In the genomic region with DNA sequence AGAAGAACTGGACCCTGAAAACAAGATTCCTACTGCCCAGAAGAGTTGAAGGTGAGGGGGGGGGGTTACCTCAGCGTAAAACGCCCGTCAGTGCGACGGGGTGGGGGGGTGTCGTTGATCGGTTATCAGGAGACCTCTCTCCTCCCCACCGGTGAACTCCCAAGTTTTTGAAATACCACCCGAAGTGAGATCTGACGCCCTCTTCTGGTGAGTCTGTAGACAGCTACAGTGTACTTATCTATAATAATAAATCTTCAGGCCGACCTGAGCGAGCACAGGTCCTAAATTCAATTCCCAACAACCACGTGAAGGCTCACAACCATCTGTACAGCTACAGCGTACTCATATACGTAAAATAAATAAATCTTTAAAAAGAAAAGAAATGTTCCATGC, we compare ENCODE assay signal across 8 mouse cellular contexts. TPM values are rescaled to one million over a fixed set of nuclear protein-coding genes. Genes with fewer than 3 reads are reported as not detected.
DNase-seq lines count a peak whose midpoint lies in the region; ATAC-seq and TF ChIP-seq lines count a peak whose summit lies in the region.

No protein-coding gene starts in this region.

- H3K27me3 ChIP-seq in kidney, embryonic 15.5 days = no peaks in the 10 kb centered on the region
- peaks cover 18% of the 10 kb centered on the region; the same call in 1 of the 2 replicates for H3K27me3 ChIP-seq in hindbrain, embryonic 13.5 days
- no peaks in the 10 kb centered on the region for H3K27me3 ChIP-seq in midbrain, postnatal 0 days (ENCODE audit: insufficient read depth, low read length)

- 81% methylated on average over 15 of the region's 15 CpGs for WGBS in kidney, embryonic 15.5 days
- 86% methylated on average over 15 of the region's 15 CpGs for WGBS in hindbrain, embryonic 13.5 days
- WGBS in midbrain, postnatal 0 days = 87% methylated on average over 15 of the region's 15 CpGs

- peak overlapping the region; percentile 68 for H3K4me2 ChIP-seq in kidney, embryonic 15.5 days
- H3K4me2 ChIP-seq in hindbrain, embryonic 13.5 days = peak overlapping the region; percentile 73
- H3K4me2 ChIP-seq in midbrain, postnatal 0 days (ENCODE audit: low read depth, low read length, poor library complexity, severe bottlenecking) = peak overlapping the region; percentile 70

- H3K4me3 ChIP-seq in kidney, embryonic 15.5 days (replicated peaks) = 0 out of 2 replicates have a peak overlapping the region, but pooled peaks have one; percentile 100
- H3K4me3 ChIP-seq in hindbrain, embryonic 13.5 days = peak overlapping the region; percentile 98
- peak overlapping the region; percentile 96 for H3K4me3 ChIP-seq in midbrain, postnatal 0 days (ENCODE audit: low read depth, low read length)

- no peaks in the 10 kb centered on the region for H3K9me3 ChIP-seq in kidney, embryonic 15.5 days (replicated peaks)
- no peaks in the 10 kb centered on the region for H3K9me3 ChIP-seq in hindbrain, embryonic 13.5 days
- no peaks in the 10 kb centered on the region for H3K9me3 ChIP-seq in midbrain, postnatal 0 days (ENCODE audit: low read length)

- H3K4me1 ChIP-seq in kidney, embryonic 15.5 days = peaks cover 12% of the 10 kb centered on the region
- H3K4me1 ChIP-seq in hindbrain, embryonic 13.5 days (replicated peaks) = peaks cover 14% of the 10 kb centered on the region
- H3K4me1 ChIP-seq in midbrain, postnatal 0 days (ENCODE audit: insufficient read depth, low read length) = peaks cover 6% of the 10 kb centered on the region; the same call in 1 of the 2 replicates

- H3K36me3 ChIP-seq in kidney, embryonic 15.5 days = peaks cover 47% of the 10 kb centered on the region
- peaks cover 39% of the 10 kb centered on the region for H3K36me3 ChIP-seq in hindbrain, embryonic 13.5 days
- H3K36me3 ChIP-seq in midbrain, postnatal 0 days (ENCODE audit: insufficient read depth, low read length) = peaks cover 35% of the 10 kb centered on the region

- no peak for ATAC-seq in kidney, embryonic 15.5 days (replicated peaks; ENCODE audit: low FRiP score)
- no peak for ATAC-seq in hindbrain, embryonic 13.5 days (ENCODE audit: low FRiP score)
- ATAC-seq in midbrain, postnatal 0 days (ENCODE audit: low FRiP score) = no peak

- TF ChIP-seq CTCF in midbrain, postnatal 0 days (IDR thresholded peaks at IDR 0.05) = peak; percentile 37

- H3K27ac ChIP-seq in kidney, embryonic 15.5 days = no peak overlapping the region
- no peak overlapping the region for H3K27ac ChIP-seq in hindbrain, embryonic 13.5 days
- no peak overlapping the region for H3K27ac ChIP-seq in midbrain, postnatal 0 days (ENCODE audit: low read depth, low read length)

- no peak overlapping the region for H3K9ac ChIP-seq in kidney, embryonic 15.5 days
- no peak overlapping the region for H3K9ac ChIP-seq in hindbrain, embryonic 13.5 days
- no peak overlapping the region for H3K9ac ChIP-seq in midbrain, postnatal 0 days (replicated peaks; ENCODE audit: low read length, poor library complexity, severe bottlenecking)

- DNase-seq in kidney, adult 8-10 months = no peak
- peak; percentile 15 for DNase-seq in NIH3T3 (ENCODE audit: low read depth)
- no peak for DNase-seq in midbrain, postnatal 0 days (ENCODE audit: low spot score)
- DNase-seq in adrenal gland, adult (ENCODE audit: inconsistent age in 2 of 2, low spot score in 1 of 2) = no peak
- DNase-seq in layer of hippocampus, adult 9-10 months (ENCODE audit: low spot score) = no peak
- no peak for DNase-seq in cerebellum, adult 11 months

RNA-seq across cellular contexts. Expression of a gene that starts 1.4 kb away (rescaled TPM):
- 322 TPM in 2 replicates for polyA plus RNA-seq in kidney, embryonic 15.5 days (2015; fragmentation: Nextera tagmentation; extraction: Ambion mirVana)
- polyA plus RNA-seq in hindbrain, embryonic 13.5 days (2015; fragmentation: Nextera tagmentation; extraction: Ambion mirVana) = 623 and 628 TPM in 2 replicates
- 428 and 445 TPM in 2 replicates for total RNA-seq in midbrain, postnatal 0 days (2014; rRNA removed)
- polyA plus RNA-seq in midbrain, postnatal 0 days (2015; fragmentation: Nextera tagmentation; extraction: Ambion mirVana) = 1,211 and 1,230 TPM in 2 replicates

RNA-seq across cellular contexts. Expression of a gene that starts 49.0 kb away (rescaled TPM):
- polyA plus RNA-seq in kidney, embryonic 15.5 days (2015; fragmentation: Nextera tagmentation; extraction: Ambion mirVana) = 11.7 and 12.8 TPM in 2 replicates
- polyA plus RNA-seq in hindbrain, embryonic 13.5 days (2015; fragmentation: Nextera tagmentation; extraction: Ambion mirVana) = 14.1 and 14.8 TPM in 2 replicates
- total RNA-seq in midbrain, postnatal 0 days (2014; rRNA removed) = 27.0 and 32.1 TPM in 2 replicates
- polyA plus RNA-seq in midbrain, postnatal 0 days (2015; fragmentation: Nextera tagmentation; extraction: Ambion mirVana) = 19.0 and 20.6 TPM in 2 replicates
